Mouse (Mus musculus) right cerebral cortex, postnatal 25 days (tissue): ENCODE data around the gene Tmsb15b1.
"Not testable (repeated sequence)": the region's sequence is repeated elsewhere in the genome, so short reads cannot be mapped to it uniquely, and the experiment has no call there.

Experiments
- DNase-seq: peaks from one replicate; pipeline ENCODE4 v3.0.0; 2022

Gene Tmsb15b1

GRCm38 (mm10) chrX:136976424-136977084, at the start of gene Tmsb15b1, which contains the start of gene Tmsb15l:
Gene Tmsb15b1 (minus strand): TSS chrX:136976874.
Gene Tmsb15l (minus strand): TSS chrX:136976869.
- DNase-seq: peak; percentile 72

- no peak for DNase-seq
These were observed 42.6 kb upstream of the Tmsb15b1 start for GRCm38 (mm10) chrX:137019310-137019709.

DNA sequence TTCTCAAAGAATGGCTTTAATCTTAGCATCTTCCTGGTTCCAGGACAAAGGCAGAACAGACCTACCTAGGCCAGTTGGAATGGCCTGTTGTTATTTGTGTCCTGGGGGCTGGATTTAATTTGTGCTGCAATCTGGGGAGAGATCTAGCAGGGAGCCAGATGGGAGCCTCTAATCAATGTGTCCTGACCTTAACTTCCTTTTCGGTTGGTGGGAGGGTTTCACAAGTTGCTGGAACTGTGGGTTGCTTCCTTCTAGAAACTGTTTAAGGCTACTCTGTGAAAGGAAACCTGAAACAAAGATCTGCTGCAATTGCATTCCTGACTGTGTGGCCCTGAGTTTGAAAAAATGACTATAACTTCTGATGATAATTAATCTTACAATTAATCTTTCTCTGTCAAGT, 41.0 kb upstream of the Tmsb15b1 start:
- DNase-seq: no peak

GRCm38 (mm10) chrX:137015099-137015709, 38.5 kb upstream of the Tmsb15b1 start:
- DNase-seq: no peak

- no peak for DNase-seq
These were observed 19.6 kb upstream of the Tmsb15b1 start for GRCm38 (mm10) chrX:136996256-136996655.

GRCm38 (mm10) chrX:136993641-136994040, 17.0 kb upstream of the Tmsb15b1 start:
- DNase-seq: peak; percentile 24

- peak; percentile 84 for DNase-seq
These were observed 16.4 kb upstream of the Tmsb15b1 start, which contains the start of gene Zcchc18 for GRCm38 (mm10) chrX:136992978-136993547. Gene Zcchc18 (plus strand): TSS chrX:136993155.

DNA sequence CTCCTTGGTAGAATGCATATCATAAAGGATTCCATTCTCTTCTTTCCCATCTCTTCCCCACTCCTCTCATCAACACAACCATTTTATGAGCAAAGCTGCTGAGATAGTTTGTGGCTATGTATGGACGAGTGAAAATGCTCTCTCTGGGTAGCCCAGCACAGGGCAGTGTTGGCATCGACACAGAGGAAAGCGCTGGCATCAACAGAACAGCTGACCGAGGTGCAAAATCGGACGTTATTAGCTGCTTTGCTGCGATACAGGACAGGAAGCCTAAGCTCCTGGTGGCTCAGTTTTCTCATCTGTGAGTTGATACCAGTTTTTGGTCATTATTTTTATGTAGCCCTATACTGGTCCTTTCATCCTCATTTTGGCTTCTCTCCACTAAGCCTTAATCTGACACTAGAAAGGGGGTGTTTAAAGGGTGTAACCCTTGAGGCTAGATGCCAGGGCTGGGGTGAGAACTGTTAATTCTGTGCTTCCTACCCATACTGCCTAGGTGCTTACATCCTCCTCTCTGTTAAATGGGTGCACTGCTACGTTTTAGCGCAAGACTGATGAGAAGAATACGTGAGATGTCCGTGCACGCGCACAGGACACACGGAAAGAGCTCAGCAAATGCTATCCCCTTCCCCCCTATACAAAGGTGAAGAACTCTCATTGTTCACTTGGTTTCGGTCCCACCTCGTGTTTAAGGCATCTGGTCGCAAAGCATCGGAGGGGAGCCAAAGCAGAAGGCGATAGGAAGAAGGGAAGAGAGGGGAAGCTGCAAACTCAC, 15.7 kb upstream of the Tmsb15b1 start:
- DNase-seq: peak; percentile 14

- DNase-seq: no peak
These were observed 14.6 kb upstream of the Tmsb15b1 start for GRCm38 (mm10) chrX:136991274-136991673.

DNA sequence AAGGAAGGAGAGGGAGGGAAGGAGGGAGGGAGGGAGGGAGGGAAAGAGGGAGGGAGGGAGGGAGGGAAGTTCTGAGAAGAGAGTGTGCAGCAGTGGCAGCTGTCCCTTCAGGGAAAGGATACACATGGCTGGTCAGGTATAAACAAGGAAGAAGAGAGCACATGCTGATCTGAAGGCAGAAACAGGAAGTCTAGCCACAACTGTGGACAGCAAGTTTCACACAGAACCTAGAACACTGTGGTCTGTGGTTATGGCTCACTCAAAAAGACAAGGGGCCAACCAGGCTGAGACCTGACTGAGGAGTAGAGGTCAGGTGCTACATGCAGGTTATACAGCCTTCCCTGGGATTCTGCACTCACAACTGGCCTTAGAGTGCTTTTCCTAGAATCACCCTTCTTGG, 9.4 kb upstream of the Tmsb15b1 start:
- DNase-seq: no peak

- no peak for DNase-seq
These were observed 1.9 kb upstream of the Tmsb15b1 start for GRCm38 (mm10) chrX:136978616-136979015.

GRCm38 (mm10) chrX:136975397-136975796, 1.3 kb downstream of the Tmsb15b1 start, which contains the start of gene Tmsb15b2:
Gene Tmsb15b2 (minus strand): TSS chrX:136975497.
- not testable (repeated sequence) for DNase-seq

DNA sequence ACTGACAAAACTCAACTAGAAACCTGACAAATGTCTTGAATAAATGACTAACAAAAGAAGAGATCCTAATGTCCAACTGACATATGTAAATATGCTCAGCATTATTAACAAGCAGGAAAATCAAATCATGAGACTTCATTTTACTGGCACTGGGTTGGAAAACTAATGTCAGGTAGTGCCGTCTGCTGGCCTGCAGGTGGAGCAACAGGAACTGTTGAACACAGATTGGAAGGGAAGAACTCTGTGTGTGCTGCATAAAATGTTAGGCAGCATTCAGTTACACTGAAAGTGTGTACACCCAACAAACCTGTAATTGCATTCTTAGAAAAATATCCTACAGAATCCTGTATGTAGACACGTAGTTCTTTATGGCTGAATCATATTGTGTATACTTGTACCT, 17.0 kb downstream of the Tmsb15b1 start:
- no peak for DNase-seq

DNA sequence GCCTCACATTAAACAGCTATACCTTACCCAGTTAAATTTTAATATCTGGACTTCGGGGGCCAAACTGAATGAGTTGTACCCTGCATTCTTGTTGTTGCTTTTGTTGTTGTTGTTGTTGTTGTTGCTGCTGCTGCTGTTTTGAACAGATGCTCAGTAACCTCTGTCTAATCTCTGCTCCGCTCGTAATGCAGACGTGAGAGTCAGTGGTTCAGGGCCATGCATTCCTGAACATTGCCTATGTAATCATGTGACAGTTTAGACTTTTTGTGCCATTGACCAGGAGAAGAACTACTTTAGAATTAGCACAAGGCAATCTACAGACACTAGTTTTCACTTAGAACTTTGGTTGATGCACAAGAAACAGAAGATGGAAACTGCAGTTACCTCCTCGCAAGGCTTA, 18.4 kb downstream of the Tmsb15b1 start:
- not testable (repeated sequence) for DNase-seq

- DNase-seq: peak; percentile 70
These were observed 18.9 kb downstream of the Tmsb15b1 start for GRCm38 (mm10) chrX:136957583-136958279.

GRCm38 (mm10) chrX:136937985-136938384, 38.7 kb downstream of the Tmsb15b1 start:
- no peak for DNase-seq

DNA sequence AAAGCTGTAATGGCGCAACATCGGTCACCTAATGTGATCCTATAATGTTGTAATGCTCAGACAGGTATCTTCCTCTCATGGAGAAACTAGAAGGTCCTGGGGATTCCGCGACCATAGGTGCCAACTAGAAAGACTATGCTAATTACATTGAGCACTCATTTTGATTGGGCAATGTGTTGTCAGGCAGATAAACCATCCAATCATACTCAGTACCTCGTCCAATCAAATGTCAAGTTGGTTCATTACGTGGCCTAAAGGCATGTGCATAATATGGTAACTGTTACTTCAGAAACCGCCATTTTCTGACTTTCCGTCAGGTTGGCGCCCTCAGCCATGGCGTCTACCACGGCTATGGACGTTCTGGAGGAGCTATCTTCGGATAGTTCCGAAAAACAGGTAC, 49.6 kb downstream of the Tmsb15b1 start, which contains the start of gene H2bfm:
Gene H2bfm (plus strand): TSS at position 295 of the 400 bp plus-strand sequence.
- no peak for DNase-seq

GRCm38 (mm10) chrX:136925863-136926262, 50.8 kb downstream of the Tmsb15b1 start:
- no peak for DNase-seq
